Mouse (Mus musculus) embryonic facial prominence, embryonic 11.5 days (tissue): ENCODE data around the gene Bcl3. TPM values are rescaled to one million over a fixed set of nuclear protein-coding genes. Genes with fewer than 3 reads are reported as not detected.

Source experiments
- polyA plus RNA-seq: library from polyadenylated mRNA; unstranded; fragments of >200 nt; fragmentation: Nextera tagmentation; extraction: Ambion mirVana; gene quantifications from 2 replicates; pipeline ENCODE4 v1.2.1, GENCODE M21; 2014

Bcl3 gene
- polyA plus RNA-seq, 1 experiment from 2014 or later = 1.4 TPM

Other genes starting within 250 kb of the Bcl3 start
- gene Zfp296, start 245.5 kb downstream of the Bcl3 start, polyA plus RNA-seq = 0.22 and 0.31 TPM in 2 replicates
- 158 and 167 TPM in 2 replicates for gene Gemin7, start 245.2 kb downstream of the Bcl3 start, polyA plus RNA-seq
- gene Clasrp, start 218.3 kb downstream of the Bcl3 start, polyA plus RNA-seq = 36.0 and 37.4 TPM in 2 replicates
- gene Relb, start 193.3 kb downstream of the Bcl3 start, polyA plus RNA-seq = 3.8 and 4.3 TPM in 2 replicates
- gene Clptm1, start 157.7 kb downstream of the Bcl3 start, polyA plus RNA-seq = 92.5 and 94.7 TPM in 2 replicates
- 0.41 and 0.82 TPM in 2 replicates for gene Apoc2, start 144.8 kb downstream of the Bcl3 start, polyA plus RNA-seq
- not detected in 2 replicates for gene Gm44805, start 141.3 kb downstream of the Bcl3 start, polyA plus RNA-seq
- not detected in 2 replicates for gene Apoc4, start 141.3 kb downstream of the Bcl3 start, polyA plus RNA-seq
- gene Apoc1, start 130.1 kb downstream of the Bcl3 start, polyA plus RNA-seq = 5.4 and 6.1 TPM in 2 replicates
- 180 and 210 TPM in 2 replicates for gene Apoe, start 123.6 kb downstream of the Bcl3 start, polyA plus RNA-seq
- 123 and 131 TPM in 2 replicates for gene Tomm40, start 107.3 kb downstream of the Bcl3 start, polyA plus RNA-seq
- 69.8 and 73.0 TPM in 2 replicates for gene Nectin2, start 72.3 kb downstream of the Bcl3 start, polyA plus RNA-seq
- gene Bcam, start 51.8 kb downstream of the Bcl3 start, polyA plus RNA-seq = 43.8 and 52.0 TPM in 2 replicates
- 1.1 and 1.7 TPM in 2 replicates for gene Cblc, start 26.0 kb downstream of the Bcl3 start, polyA plus RNA-seq
- not detected in 2 replicates for gene Gm19345, start 29.2 kb upstream of the Bcl3 start, polyA plus RNA-seq
- gene Ceacam16, start 38.5 kb upstream of the Bcl3 start, polyA plus RNA-seq = not detected in 2 replicates
- gene Ceacam19, start 65.2 kb upstream of the Bcl3 start, polyA plus RNA-seq = not detected in 2 replicates
- 4.2 and 4.8 TPM in 2 replicates for gene Pvr, start 98.4 kb upstream of the Bcl3 start, polyA plus RNA-seq
- not detected in 2 replicates for gene Igsf23, start 128.0 kb upstream of the Bcl3 start, polyA plus RNA-seq
- gene Ceacam20, start 142.6 kb upstream of the Bcl3 start, polyA plus RNA-seq = not detected in 2 replicates
- gene Nlrp9b, start 168.7 kb upstream of the Bcl3 start, polyA plus RNA-seq = not detected in 2 replicates